Mouse (Mus musculus): ENCODE results near the gene Cfi.

GRCm38 (mm10) chr3:129827691-129828090 is 8.0 kb upstream of the Cfi start:
- TF ChIP-seq MAX (IDR thresholded peaks at IDR 0.05) (no peak), CTCF (IDR thresholded peaks at IDR 0.05; ENCODE audit: control insufficient read depth, insufficient read depth, insufficient read length) (no peak), USF1 (IDR thresholded peaks at IDR 0.05; ENCODE audit: low read depth) (no peak), MYOD1 (IDR thresholded peaks at IDR 0.05; ENCODE audit: control insufficient read depth, insufficient read length, low read depth) (no peak), CEBPB (IDR thresholded peaks at IDR 0.05; ENCODE audit: low read depth) (no peak)

Measured in C2C12 (cell line).